Mouse (Mus musculus): Measurements from ENCODE around the gene Htr3b.

DNA sequence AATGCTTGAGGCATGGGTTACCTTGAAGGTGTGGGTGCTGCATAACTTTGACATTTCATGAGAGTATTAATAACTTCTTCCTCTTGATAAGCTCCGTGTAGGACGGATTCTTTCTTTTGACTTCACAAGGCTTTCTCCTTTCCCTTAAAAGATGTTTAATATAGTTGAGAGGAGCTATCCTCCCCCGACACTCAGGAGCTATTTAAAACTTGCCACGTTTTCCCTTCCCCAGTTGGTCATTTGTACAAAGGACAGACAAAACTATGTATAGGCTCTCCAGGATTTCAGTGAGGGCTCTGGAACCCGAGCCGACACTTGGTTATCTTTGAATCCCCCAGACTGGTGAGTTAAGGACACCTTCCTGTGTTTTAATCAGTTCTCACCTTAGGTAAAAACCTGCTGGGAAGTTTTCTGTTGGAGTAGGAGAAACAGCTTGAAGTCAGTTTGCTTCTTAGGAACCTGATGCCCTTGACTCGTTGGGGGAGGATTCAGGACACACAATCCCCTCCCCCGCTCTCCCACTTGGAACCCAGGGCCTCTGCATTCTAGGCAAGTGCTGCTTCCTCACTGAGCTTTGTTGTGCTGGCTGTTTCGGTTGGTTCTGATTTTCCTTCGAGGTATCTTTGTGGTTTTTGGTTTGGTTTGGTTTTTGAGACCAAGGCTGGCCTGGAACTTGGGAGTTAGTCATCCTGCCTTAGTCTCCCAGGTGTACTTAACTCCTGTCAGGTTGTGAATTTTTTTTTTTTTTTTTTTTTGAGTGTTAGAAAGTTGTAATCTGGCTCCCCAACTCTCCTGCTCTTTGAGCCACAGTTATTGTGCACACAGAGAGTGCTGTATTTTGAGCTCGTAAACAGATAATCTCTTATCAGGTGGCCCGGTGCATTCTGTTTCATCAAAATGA is 22.7 kb upstream of the Htr3b start:
- TF ChIP-seq CTCF (IDR thresholded peaks at IDR 0.05; ENCODE audit: borderline replicate concordance, extremely low read depth, insufficient read depth, insufficient read length) (no peak), POLR2A (IDR thresholded peaks at IDR 0.05; ENCODE audit: borderline replicate concordance, extremely low read depth, insufficient read depth, insufficient read length, poor library complexity, severe bottlenecking) (no peak)

All from brain, embryonic 14.5 days (tissue).